Mouse (Mus musculus): Measurements from ENCODE around the gene Ptpn6.

Gene Ptpn6

DNA sequence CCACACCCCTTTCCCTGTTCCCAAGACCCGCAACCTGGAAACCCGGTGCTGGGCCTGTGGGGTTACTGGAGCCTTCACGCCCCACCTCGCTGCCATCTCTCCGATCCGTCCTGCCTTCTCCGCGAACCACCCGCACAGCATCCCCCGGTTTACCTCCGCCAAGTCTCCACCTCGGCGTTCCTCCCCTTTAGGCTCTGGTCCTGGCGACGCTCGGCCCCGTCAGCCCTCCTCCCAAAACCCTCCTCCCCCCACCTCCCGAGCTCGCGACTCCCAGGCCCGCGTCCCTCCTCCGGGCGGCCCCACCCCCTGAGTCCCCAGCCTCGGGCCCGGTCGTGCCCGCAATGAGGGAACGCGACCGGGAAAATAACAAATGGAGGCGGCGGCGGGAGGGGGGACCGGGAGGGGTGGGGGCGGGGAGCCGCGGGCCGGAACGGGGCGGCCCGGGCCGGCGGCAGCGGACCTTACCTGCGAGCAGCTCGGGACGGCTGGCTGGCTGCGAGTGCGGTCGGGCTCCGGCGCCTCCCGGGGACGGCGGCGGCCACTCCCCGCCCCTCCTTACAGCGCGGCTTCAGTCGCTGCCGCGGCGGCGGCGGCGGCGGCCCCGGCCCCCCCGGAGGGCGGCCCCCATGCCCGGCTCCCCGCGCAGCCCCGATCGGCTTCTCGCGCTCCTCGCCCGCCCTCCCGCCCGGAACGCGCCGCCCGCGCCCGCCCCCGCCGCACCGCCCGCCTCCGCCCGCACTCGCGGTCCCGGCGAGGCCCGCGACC, 17.5 kb upstream of the Ptpn6 start, which contains the start of the genes Gm45234 and Atn1:
Gene Gm45234 (minus strand): TSS at position 191 of the 765 bp plus-strand sequence.
Gene Atn1 (minus strand): TSS at position 694 of the 765 bp plus-strand sequence.
- DNase-seq (ENCODE audit: low read depth, low spot score) = peak; percentile 83

DNA sequence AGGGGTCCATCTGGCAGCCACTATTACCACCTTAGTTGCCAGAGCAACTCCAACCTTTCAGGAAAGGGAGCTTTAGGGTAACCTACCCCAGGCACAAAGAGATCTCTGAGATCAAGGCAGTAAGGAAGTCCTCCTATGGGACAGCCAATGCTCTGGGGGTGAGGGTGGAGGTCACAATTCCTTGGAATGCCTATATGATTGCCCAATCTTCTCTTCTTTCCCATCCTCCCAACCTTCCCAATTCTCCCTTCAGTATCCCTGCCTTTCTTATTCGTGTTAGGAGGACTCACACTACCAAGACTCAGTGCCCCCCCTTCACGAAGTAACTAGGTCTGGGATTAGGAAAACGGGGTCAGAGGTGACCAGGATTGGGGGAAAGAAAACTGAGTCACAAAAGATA, 16.8 kb upstream of the Ptpn6 start:
- DNase-seq (ENCODE audit: low read depth, low spot score) = no peak

DNA sequence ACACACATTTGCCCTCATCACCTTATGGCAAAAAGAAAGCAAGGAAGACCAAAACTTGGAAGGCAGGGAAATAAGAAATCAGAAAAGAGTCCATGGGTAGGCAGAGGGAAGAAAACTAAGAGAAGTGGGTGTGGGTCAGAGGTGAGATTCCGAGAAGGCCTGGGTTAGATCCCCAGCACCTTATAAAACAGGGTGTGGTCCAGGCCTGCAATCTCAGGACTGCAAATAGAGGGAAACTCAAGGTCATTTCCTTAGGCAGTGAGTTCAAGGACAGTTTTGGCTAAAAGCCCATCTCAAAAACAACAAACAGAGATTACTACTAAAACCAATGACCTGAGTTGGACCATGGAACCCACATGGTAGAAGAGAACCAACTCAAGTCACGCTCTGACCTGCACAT, 15.3 kb upstream of the Ptpn6 start:
- DNase-seq (ENCODE audit: low read depth, low spot score) = peak; percentile 67

DNA sequence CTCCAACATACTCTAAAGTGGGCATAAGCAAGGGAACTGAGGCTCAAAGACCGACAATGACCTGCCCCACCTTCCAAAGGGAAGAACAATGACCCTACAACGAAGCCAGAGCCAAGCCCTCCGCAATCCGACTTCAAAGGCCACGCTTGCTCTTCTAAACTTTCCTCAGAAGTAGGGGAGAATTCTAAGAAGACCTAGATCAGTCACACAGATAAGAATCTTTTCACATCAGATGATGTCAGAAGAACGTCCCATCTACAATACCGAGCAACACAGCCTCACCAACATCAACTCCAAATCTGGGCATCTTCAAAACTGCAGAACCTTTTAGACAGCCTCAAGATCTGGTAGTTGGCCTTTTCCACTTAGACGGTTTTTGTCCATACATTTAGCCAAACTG, 11.9 kb upstream of the Ptpn6 start:
- DNase-seq (ENCODE audit: low read depth, low spot score) = no peak

- DNase-seq (ENCODE audit: low read depth, low spot score) = no peak
Measured at GRCm38 (mm10) chr6:124746654-124747632, 8.4 kb upstream of the Ptpn6 start.

DNA sequence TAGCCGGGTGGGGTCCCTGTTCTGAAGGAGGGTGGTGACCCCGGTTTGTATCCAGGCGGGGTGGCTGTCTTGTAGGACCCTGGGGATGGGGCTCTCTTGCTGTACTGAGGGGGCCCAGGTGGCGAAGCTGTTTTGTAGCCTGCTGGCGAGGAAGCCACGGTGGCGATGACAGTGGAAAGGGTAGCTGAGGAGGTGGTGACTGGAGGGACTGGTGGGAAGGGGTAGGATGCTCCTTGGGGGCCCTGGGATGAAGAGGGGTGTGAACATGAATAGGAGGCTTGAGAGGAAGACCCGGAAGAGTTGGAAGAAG, 7.7 kb upstream of the Ptpn6 start:
- DNase-seq (ENCODE audit: low read depth, low spot score) = no peak

- DNase-seq (ENCODE audit: low read depth, low spot score) = peak; percentile 97
Measured at GRCm38 (mm10) chr6:124745490-124746295, 7.2 kb upstream of the Ptpn6 start.

GRCm38 (mm10) chr6:124744755-124745321, 6.3 kb upstream of the Ptpn6 start:
- DNase-seq (ENCODE audit: low read depth, low spot score) = no peak

DNA sequence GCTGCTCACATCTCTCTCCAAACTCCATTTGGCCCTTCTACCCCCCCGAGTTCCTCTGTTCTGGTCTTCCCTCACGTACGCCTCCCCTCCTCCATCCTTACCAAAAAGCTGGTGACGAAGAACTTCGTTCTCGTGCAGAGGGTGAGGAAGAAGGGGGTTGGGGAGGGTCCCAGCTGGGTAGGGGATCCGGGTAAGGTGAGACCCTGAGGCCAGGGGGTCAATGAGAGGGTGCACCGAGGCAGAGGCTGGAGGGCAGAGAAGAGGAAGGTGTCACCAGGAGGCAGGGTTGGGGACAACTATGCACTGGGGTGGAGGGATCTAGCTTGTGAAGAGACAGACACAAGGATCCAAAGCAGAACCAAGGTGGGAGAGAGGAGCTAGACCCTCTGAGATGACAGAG, 5.1 kb upstream of the Ptpn6 start:
- no peak for DNase-seq (ENCODE audit: low read depth, low spot score)

DNA sequence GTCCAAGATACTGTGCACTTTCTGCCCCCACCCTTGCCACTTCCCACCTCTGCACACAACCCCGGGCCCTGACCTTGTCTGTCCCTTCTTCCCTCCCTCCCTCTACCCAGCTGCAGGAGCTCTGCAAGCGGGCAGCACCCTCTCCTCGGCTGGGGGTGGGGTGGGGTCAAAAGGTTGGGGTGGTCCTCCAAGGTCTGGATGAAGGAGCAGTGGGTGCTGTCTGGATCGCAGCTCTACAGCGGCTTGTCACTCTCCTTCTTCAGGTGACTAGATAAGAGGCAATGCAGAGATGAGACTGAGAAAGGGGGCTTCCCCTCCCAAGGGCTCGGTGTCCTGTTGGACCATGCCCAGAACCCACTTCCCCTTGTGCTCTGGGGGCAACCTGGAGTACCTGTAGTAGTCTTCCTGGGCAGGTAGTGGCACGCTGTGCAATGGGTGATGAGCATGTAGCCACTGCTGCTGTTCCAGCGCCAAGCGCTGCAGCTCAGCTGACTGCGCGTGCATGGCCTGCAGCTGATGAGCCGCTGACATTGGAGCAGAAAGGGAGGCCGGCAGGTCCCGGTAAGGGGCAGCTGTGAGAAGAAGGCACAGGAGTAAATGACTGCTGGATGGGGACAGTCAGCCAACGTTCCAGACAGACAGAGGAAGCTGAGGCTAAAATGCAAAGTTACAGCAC, 4.5 kb upstream of the Ptpn6 start:
- no peak for DNase-seq (ENCODE audit: low read depth, low spot score)

GRCm38 (mm10) chr6:124741842-124742241, 3.3 kb upstream of the Ptpn6 start:
- DNase-seq (ENCODE audit: low read depth, low spot score) = no peak

DNA sequence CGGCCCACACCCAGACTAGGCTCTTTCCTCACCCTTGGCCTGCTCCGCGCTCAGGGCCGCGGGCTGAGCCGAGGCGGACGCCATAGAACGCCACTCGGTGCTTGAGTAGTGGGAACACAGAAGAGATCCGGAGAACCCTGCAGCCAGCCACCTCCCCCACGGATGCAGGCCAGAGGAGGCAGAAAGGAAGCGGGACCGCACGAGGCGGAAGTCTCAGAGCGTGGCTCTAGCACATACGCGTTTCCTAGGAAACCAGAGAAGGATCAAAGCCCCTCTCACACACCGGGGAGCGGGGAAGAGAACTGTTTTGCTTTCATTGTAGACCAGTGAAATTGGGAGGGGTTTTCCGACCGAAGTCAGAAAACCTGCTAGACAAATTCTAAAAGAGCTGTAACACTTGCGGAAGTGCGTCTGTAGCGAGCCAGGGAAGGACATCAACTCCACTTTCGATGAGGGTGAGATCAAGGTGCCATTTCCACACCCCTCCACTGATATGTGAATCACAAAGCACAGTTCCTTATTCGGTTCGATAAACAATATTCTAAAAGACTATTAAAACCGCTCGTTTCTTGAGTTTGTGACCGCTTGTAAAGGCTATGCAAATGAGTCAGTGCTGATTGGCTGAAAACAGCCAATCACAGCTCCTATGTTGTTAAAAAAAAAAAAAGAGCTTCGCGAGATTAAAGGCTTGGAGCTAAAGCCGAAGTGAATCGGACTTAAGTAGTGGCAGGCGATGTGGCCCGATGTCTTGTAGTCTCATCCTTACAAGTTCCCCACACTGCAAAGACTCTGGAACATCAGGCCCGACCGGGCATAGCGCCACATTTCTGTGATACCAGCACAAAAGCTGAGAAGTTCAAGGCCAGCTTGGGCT, 2.6 kb upstream of the Ptpn6 start, which contains the start of gene Grcc10:
Gene Grcc10 (minus strand): TSS at position 487 of the 874 bp plus-strand sequence.
- DNase-seq (ENCODE audit: low read depth, low spot score) = peak; percentile 100

GRCm38 (mm10) chr6:124740211-124740887, 1.8 kb upstream of the Ptpn6 start:
- peak; percentile 78 for DNase-seq (ENCODE audit: low read depth, low spot score)

- no peak for DNase-seq (ENCODE audit: low read depth, low spot score)
Measured at GRCm38 (mm10) chr6:124739231-124739796, 800 bp upstream of the Ptpn6 start.

GRCm38 (mm10) chr6:124737040-124737439, 1.5 kb downstream of the Ptpn6 start:
- DNase-seq (ENCODE audit: low read depth, low spot score) = no peak

DNA sequence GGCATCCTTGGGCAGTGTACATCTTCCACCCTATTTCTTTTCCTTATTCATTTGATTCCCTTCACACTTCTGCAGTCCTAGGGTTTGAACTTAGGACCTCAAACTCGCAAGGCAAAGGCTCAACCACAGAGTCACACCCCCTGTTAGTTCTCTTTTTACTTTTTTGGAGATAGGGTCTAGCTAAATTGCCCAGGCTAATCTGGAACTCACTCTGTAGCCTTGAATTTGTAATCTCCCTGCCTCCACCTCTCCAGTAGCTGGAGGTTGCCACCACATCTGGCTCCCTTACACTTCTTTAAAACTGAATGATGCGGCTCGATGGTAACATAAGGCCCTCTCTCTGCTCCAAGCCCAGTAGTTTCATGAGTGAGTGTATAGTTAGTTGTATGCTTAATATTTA, 4.1 kb downstream of the Ptpn6 start:
- DNase-seq (ENCODE audit: low read depth, low spot score) = no peak

DNA sequence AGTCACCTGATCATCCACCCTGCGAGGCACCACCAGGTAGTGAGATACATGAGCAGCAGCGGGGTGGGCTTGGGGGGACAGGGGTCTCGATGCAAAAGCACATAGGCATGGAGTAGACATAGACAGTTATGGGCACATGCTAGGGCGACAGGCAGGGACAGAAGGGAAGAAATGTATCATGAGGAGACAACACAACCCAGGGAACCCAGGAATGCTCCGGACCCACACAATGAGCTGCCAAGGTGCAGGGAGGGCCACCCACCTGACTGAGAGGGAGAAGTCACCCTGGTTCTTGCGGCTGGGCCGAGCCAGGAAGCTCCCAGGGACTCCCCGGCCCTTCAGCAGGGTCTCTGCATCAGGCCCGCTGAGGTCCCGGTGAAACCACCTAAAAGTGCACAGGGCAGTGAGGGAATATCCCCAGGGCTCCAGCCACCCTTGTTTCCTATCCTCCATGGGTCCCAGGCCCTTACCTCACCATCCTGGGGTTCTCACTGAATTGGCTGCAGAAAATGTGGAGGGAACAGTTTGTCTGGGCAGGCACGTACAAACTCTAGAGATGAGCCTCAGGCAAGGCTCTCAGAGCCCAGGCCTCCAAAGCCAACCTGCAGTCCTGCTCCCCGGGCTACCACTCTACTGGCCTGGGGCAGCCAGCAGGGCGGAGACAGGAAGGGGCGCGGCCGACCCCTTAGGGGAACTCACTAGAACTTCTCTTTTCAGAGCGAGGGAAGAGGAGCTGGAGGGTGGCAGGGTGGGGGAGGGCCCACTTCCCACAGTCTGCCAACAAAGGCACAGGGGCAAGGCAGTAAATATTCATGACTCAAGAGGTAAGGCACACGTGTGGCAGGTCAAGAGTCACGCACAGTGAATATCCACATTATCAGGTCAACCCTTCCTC, 5.8 kb downstream of the Ptpn6 start:
- peak; percentile 65 for DNase-seq (ENCODE audit: low read depth, low spot score)

GRCm38 (mm10) chr6:124731038-124731437, 7.5 kb downstream of the Ptpn6 start:
- DNase-seq (ENCODE audit: low read depth, low spot score) = no peak

Data from R1 (cell line).